Mouse (Mus musculus) kidney, adult 2 months (tissue): ENCODE measurements at regions not wholly inside any gene's neighbourhood (a gene's known extent, or its start where the extent isn't known, plus 50 kb on each side); places are given as distances from the start of the nearest gene placed in this dataset.

ENCODE experiments used
- DNase-seq: peaks from one replicate; pipeline ENCODE4 v3.0.0; 2021
- H3K27ac ChIP-seq: fragments of 200-500 bp; 2 replicates; pipeline ENCODE4 v1.5.1; 2012; ENCODE audit warnings: low read depth, low read length, control low read depth, inconsistent platforms; ENCODE audit not compliant: insufficient read depth
- H3K27me3 ChIP-seq: fragments of 200-500 bp; replicated peaks from 2 replicates; pipeline ENCODE4 v1.6.1; 2012; ENCODE audit warnings: mild to moderate bottlenecking, moderate library complexity, low read length, inconsistent platforms; ENCODE audit not compliant: control insufficient read depth, insufficient read depth
- H3K36me3 ChIP-seq: fragments of 200-500 bp; 2 replicates; pipeline ENCODE4 v1.6.1; 2012; ENCODE audit warnings: mild to moderate bottlenecking, moderate library complexity, low read length, inconsistent platforms; ENCODE audit not compliant: control insufficient read depth, insufficient read depth
- H3K4me1 ChIP-seq: fragments of 200-500 bp; 2 replicates; pipeline ENCODE4 v1.6.1; 2011; ENCODE audit warnings: low read length; ENCODE audit not compliant: control insufficient read depth, insufficient read depth
- H3K4me3 ChIP-seq: fragments of 200-500 bp; 2 replicates; pipeline ENCODE4 v1.5.1; 2011; ENCODE audit warnings: mild to moderate bottlenecking, low read depth, low read length, control low read depth; ENCODE audit not compliant: insufficient read depth
- CTCF ChIP-seq: fragments of 200-500 bp; conservative IDR thresholded peaks from 2 replicates; pipeline ENCODE4 v1.5.1; 2011; ENCODE audit warnings: low read depth, mild to moderate bottlenecking, control low read depth, low read length, moderate library complexity, mixed read lengths; ENCODE audit not compliant: insufficient read depth, insufficient read length
- WGBS: fragments of 180-500 bp; shearing (Covaris S2); methylation state at CpG from one replicate; pipeline ENCODE4 v1.1.7; 2018; 5-methylcytosine and 5-hydroxymethylcytosine counted together

GRCm38 (mm10) chr7:77413606-77414005, 1183.9 kb downstream of the Agbl1 start:
- Histone ChIP-seq H3K4me1 (no peaks in the 10 kb centered on the region; the same call in 1 of the 2 replicates), H3K36me3 (no peaks in the 10 kb centered on the region), H3K4me3 (no peak overlapping the region), H3K27ac (no peak overlapping the region), H3K27me3 (no peaks in the 10 kb centered on the region)
- whole genome bisulfite sequencing = 45% methylated on average over 4 of the region's 4 CpGs
- peak; percentile 63 for DNase-seq
- TF ChIP-seq CTCF = no peak
